Mouse (Mus musculus) limb, embryonic 10.5 days (tissue): ENCODE results near the gene Ptafr. TPM values are rescaled to one million over a fixed set of nuclear protein-coding genes. Genes with fewer than 3 reads are reported as not detected.

ENCODE experiments used
- polyA plus RNA-seq: library from polyadenylated mRNA; unstranded; fragments of >200 nt; fragmentation: Nextera tagmentation; extraction: Ambion mirVana; gene quantifications from 2 replicates; pipeline ENCODE4 v1.2.1, GENCODE M21; 2016

The Ptafr gene
- polyA plus RNA-seq, 1 experiment from 2014 or later: 0.25 TPM

Other genes with a start within 250 kb of the Ptafr start
- gene Trnau1ap, start 234.5 kb upstream of the Ptafr start, polyA plus RNA-seq: 89.2 and 90.1 TPM in 2 replicates
- 162 and 192 TPM in 2 replicates for gene Rcc1, start 210.5 kb upstream of the Ptafr start, polyA plus RNA-seq
- 22.8 and 27.9 TPM in 2 replicates for gene Phactr4, start 141.6 kb upstream of the Ptafr start, polyA plus RNA-seq
- gene Med18, start 100.1 kb upstream of the Ptafr start, polyA plus RNA-seq: 37.2 and 40.6 TPM in 2 replicates
- gene Sesn2, start 53.6 kb upstream of the Ptafr start, polyA plus RNA-seq: 10.9 and 11.7 TPM in 2 replicates
- gene Atpif1, start 30.4 kb upstream of the Ptafr start, polyA plus RNA-seq: 1,005 and 1,007 TPM in 2 replicates
- gene Dnajc8, start 28.5 kb upstream of the Ptafr start, polyA plus RNA-seq: 213 and 229 TPM in 2 replicates
- 41.9 and 43.0 TPM in 2 replicates for gene Eya3, start 74.9 kb downstream of the Ptafr start, polyA plus RNA-seq
- 5.8 and 8.4 TPM in 2 replicates for gene Xkr8, start 168.5 kb downstream of the Ptafr start, polyA plus RNA-seq
- 4.6 and 6.1 TPM in 2 replicates for gene Smpdl3b, start 193.2 kb downstream of the Ptafr start, polyA plus RNA-seq
- 188 and 199 TPM in 2 replicates for gene Rpa2, start 204.3 kb downstream of the Ptafr start, polyA plus RNA-seq
- gene Themis2, start 232.3 kb downstream of the Ptafr start, polyA plus RNA-seq: 0.36 and 0.53 TPM in 2 replicates